Mouse (Mus musculus): ENCODE results near the gene Aqp1.

Aqp1 gene

DNA sequence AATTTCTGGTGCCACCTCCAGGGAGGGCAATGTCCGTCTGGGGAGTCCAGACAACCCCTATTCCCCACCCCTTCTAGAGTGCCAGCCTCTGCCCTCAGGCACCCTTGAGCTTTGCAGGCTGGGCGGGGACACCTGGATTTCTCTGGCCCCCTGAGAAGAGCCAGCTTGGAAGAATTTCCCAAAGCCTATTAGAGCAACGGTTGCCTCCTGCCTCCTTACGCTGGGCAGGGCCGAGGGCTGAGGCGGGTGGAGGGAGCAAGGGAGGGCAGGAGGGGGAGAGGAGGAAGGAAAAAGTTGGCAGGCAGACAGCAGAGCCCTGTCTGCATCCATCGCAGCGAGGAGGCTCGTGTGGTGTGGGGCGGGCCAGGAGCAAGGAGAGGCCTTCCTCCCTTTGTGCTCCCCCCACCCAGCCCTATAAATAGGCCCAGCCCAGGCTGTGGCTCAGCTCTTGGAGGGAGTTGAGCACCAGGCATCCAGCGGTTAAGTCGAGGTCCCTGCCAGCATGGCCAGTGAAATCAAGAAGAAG is at the start of gene Aqp1:
Gene Aqp1, plus strand, starts transcription at position 444 of the 526 bp plus-strand sequence.
- in situ Hi-C loops (cut with MboI; ENCODE audit: low pct_unique_long_range_greater_than_20kb in 1 of 2, low sequenced_read_pairs in 2 of 2, unreplicated experiment in 1 of 2): no loop called here

- in situ Hi-C loops (cut with MboI; ENCODE audit: low pct_unique_long_range_greater_than_20kb in 1 of 2, low sequenced_read_pairs in 2 of 2, unreplicated experiment in 1 of 2): no loop called here
These were observed 48.1 kb upstream of the Aqp1 start for GRCm38 (mm10) chr6:55288007-55288602.

DNA sequence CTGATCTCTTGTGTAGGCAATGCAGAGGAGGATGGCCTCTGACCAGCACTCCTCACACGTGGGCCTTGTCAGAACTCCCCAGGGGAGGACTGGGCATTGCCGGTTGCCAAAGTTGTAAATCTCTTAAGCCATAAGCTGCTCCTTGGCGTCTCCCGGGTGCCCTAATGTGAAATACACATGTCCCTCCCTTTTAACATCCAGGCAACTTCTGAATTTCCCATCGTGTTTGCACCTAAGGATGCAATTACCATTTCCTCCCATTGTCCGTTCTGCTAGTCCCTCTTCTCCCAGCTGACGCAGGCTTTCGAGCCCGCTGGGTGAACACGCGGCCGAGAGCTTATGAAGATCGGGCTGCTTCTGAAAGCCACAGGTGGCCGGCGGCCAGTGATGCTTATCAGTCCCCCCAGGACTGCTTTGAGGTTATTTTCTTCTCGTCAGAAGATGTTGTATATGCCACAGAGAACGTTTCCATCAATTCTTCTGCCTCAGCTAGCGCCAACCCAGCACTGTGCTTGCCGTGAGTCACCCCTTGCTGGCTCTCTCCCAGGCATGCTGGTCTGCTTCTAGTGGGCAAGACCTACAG is 41.6 kb upstream of the Aqp1 start:
- in situ Hi-C loops (cut with MboI; ENCODE audit: low pct_unique_long_range_greater_than_20kb in 1 of 2, low sequenced_read_pairs in 2 of 2, unreplicated experiment in 1 of 2): no loop called here

- in situ Hi-C loops (cut with MboI; ENCODE audit: low pct_unique_long_range_greater_than_20kb in 1 of 2, low sequenced_read_pairs in 2 of 2, unreplicated experiment in 1 of 2): no loop called here
These were observed 40.9 kb upstream of the Aqp1 start for GRCm38 (mm10) chr6:55295325-55295724.

DNA sequence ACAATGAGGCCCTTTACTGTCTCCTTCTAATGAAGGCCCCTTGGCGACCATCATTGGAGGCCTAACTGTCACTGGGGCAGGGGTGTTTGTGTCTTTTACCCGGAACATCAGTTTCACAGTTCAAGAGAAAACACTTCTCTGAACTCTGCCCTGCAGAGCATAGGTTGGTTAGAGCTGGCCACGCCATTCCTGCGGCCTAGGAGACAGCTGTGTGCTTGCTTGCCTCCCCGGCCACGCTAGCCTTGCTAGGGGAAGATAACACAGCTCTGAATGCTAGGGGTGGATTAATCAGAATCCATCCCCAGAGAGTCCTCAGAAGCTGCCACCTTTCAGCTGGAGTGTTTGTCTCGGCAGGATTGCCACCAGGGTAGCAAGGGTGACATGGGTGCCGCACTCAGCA is 36.8 kb upstream of the Aqp1 start:
- in situ Hi-C loops (cut with MboI; ENCODE audit: low pct_unique_long_range_greater_than_20kb in 1 of 2, low sequenced_read_pairs in 2 of 2, unreplicated experiment in 1 of 2): no loop called here

DNA sequence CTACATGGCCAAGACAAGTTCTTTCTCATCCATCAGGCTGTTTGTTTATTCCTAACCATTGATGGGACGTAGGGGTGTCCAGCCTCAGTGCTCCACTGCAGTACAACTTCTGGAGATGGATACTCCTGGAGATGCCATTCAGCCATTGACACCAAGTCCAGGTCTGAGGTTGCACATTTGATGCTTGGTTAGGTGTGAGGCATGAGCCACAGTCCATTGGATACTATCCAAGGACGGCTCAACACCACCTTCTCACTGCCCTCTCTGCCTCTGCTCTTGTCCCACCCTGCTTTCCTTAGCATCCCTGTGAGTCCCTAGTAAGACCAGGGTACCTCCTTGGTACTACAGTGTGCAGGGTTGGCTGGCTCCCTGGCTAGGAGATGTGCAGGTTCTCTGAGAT is 36.3 kb upstream of the Aqp1 start:
- in situ Hi-C loops (cut with MboI; ENCODE audit: low pct_unique_long_range_greater_than_20kb in 1 of 2, low sequenced_read_pairs in 2 of 2, unreplicated experiment in 1 of 2): no loop called here

- in situ Hi-C loops (cut with MboI; ENCODE audit: low pct_unique_long_range_greater_than_20kb in 1 of 2, low sequenced_read_pairs in 2 of 2, unreplicated experiment in 1 of 2): no loop called here
These were observed 35.5 kb upstream of the Aqp1 start for GRCm38 (mm10) chr6:55300704-55301103.

GRCm38 (mm10) chr6:55310179-55310578 is 26.1 kb upstream of the Aqp1 start:
- in situ Hi-C loops (cut with MboI; ENCODE audit: low pct_unique_long_range_greater_than_20kb in 1 of 2, low sequenced_read_pairs in 2 of 2, unreplicated experiment in 1 of 2): no loop called here

DNA sequence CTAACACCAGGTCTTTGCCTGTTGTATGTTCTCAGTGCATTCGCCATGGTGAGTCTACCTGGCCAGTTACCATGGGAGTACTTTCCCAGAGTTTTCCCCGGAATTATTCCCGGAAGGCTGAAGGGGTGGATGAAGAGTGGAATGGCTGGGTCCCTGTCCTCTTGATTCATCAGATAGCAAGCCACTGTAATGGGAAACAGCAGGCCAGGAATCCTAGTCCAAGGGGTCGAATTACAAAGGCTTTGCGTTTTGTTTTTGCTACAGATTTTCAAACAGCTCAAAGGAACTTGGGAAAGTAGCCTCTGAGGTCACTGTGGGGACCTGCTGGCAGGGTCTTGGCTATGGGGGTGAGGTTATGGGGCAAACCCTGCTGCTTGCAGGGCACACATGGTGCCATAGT is 24.3 kb upstream of the Aqp1 start:
- in situ Hi-C loops (cut with MboI; ENCODE audit: low pct_unique_long_range_greater_than_20kb in 1 of 2, low sequenced_read_pairs in 2 of 2, unreplicated experiment in 1 of 2): no loop called here

DNA sequence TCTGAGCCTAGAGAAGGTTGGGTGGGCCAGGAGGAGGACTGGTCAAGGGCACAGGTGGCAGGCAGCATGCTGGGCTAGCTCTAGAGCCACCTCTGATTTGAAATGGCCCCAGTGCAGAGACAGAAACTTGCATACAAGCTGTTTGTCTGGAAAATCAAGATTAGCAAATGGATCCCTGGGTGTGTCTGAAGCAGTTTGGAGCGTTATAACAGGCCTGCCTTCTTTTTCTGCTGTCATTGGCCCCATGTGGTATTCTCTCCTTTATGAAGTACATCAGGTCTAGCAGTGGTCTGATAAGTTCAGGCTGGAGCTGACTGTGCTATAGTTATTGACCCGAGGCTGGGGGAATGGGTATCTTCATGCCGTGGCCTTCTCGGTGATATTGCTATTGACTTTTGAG is 22.3 kb upstream of the Aqp1 start:
- in situ Hi-C loops (cut with MboI; ENCODE audit: low pct_unique_long_range_greater_than_20kb in 1 of 2, low sequenced_read_pairs in 2 of 2, unreplicated experiment in 1 of 2): no loop called here

- in situ Hi-C loops (cut with MboI; ENCODE audit: low pct_unique_long_range_greater_than_20kb in 1 of 2, low sequenced_read_pairs in 2 of 2, unreplicated experiment in 1 of 2): no loop called here
These were observed 21.6 kb upstream of the Aqp1 start for GRCm38 (mm10) chr6:55314628-55315027.

DNA sequence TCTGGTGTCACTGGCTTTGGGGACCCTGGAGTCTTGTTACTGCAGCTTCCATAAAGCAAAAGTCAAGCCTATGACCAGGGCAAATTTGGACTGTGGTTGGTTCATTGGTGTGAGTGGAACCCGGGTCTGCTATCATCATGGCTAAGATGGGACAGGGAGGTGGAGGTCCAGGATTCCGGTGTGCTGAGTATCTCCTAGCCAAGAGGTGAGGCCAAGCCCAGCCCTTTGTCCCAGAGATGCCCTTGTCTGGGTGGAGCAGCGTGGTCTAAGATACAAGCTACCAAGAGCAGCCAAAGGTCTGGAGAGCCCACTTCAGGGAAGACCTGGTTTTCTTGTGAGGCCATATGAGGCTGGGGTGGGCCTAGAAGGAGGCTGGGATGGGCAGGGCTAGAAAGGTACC is 17.6 kb upstream of the Aqp1 start:
- in situ Hi-C loops (cut with MboI; ENCODE audit: low pct_unique_long_range_greater_than_20kb in 1 of 2, low sequenced_read_pairs in 2 of 2, unreplicated experiment in 1 of 2): no loop called here

DNA sequence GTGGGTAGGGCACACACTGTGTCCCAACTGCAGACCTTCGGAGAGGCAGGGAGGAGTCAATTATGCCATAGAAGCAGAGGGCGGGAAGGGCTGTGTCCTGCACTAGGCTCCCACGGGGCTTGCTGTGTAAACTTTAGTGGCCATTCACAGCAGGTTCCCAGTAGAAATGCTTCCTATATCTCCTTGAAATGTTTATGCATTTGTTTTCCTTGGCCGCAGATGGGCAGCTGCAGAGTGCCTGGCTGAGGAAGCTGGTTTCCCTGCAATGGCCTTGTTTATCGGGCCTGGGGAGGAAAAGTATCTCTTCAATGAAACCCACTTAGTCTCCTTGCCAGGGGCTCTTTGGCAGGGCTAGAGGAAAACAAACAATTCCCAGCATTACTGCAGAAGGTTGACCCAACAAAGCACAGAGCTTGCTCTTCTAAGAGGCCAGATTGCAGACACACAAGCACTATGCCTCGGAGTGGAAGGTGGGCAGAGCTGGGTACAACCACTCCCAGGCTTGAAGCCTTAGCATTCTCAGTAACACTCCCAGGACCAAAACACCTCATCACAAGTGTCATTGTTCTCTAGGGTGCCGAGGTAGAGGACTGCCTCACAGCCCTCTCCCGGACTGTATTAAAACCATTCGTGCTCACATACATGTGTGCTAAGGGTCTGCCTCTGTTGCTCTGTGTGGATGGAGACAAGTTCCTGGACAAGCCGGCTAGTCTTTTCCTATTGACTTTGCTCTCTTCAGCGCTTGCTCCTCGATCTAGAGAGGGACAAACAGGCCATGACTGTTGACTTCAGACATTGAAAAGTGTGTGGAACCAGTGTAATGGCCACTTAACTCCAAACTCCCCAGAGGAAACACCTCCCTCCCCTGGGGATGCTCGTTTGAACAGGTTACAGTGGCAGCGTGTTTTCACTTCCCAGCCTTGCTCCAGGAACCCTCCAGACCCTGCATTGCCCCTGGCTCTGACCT is 16.4 kb upstream of the Aqp1 start:
- in situ Hi-C loops (cut with MboI; ENCODE audit: low pct_unique_long_range_greater_than_20kb in 1 of 2, low sequenced_read_pairs in 2 of 2, unreplicated experiment in 1 of 2): no loop called here

- in situ Hi-C loops (cut with MboI; ENCODE audit: low pct_unique_long_range_greater_than_20kb in 1 of 2, low sequenced_read_pairs in 2 of 2, unreplicated experiment in 1 of 2): no loop called here
These were observed 15.3 kb upstream of the Aqp1 start for GRCm38 (mm10) chr6:55320894-55321293.

GRCm38 (mm10) chr6:55321518-55321917 is 14.7 kb upstream of the Aqp1 start:
- in situ Hi-C loops (cut with MboI; ENCODE audit: low pct_unique_long_range_greater_than_20kb in 1 of 2, low sequenced_read_pairs in 2 of 2, unreplicated experiment in 1 of 2): no loop called here

DNA sequence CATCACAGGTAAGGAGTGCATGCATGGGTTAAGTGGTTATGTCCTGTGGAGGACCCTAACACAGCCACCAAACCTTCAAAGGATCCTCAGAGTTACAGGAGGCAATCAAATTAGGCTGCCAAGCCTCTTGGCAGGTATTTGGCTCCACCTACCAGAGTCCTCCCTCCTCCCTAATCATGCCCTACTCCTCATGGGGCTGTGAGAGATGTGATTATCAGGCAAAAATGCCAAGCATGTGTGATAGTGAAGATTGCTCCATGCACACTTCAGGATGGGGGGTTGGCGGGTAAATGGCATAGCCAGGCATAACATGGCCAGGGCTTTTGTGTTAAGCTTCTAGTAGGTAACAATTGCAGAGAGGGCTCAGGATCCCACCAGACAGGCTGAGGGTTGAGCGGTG is 13.3 kb upstream of the Aqp1 start:
- in situ Hi-C loops (cut with MboI; ENCODE audit: low pct_unique_long_range_greater_than_20kb in 1 of 2, low sequenced_read_pairs in 2 of 2, unreplicated experiment in 1 of 2): no loop called here

DNA sequence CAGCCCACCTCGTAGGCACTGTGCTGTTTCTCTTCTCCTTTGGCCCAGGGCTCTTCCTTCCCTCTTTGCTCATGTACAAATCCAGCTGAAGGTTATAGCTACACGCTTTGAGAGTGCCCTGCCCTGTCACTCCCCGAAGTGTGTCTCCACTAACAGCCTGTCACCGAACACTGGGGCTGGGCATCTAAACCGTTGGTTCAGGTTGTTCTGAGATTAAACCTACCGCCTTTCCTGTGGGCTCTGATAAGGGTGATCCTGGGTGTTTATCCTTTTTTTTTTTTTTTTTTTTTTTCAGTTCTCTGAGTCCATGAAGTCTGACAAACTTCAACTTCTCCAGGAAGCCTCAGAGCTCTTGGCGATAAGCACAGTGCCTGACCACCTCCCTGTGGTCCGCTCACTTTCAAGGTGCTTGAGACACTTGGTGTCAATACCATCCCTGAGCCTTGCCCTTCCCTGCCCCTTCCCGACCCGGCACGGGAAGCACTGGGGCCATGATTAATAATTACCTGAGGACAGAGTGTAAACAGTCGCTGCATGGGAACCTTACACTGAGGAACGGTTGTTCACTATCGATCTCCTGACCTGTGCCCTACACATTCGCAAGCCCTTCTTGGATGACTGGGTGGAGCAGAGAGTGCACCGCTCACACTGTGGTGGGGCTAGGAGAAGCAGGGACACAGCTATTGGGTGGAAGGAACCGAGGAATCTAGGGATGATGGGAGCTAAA is 12.2 kb upstream of the Aqp1 start:
- in situ Hi-C loops (cut with MboI; ENCODE audit: low pct_unique_long_range_greater_than_20kb in 1 of 2, low sequenced_read_pairs in 2 of 2, unreplicated experiment in 1 of 2): no loop called here

GRCm38 (mm10) chr6:55324785-55325184 is 11.4 kb upstream of the Aqp1 start:
- in situ Hi-C loops (cut with MboI; ENCODE audit: low pct_unique_long_range_greater_than_20kb in 1 of 2, low sequenced_read_pairs in 2 of 2, unreplicated experiment in 1 of 2): no loop called here

GRCm38 (mm10) chr6:55326299-55326698 is 9.9 kb upstream of the Aqp1 start:
- in situ Hi-C loops (cut with MboI; ENCODE audit: low pct_unique_long_range_greater_than_20kb in 1 of 2, low sequenced_read_pairs in 2 of 2, unreplicated experiment in 1 of 2): no loop called here

Data from mouse embryonic stem cell (cell line).